Mouse (Mus musculus) adrenal gland, postnatal 25 days (tissue): ENCODE measurements around the gene Hoxb4. TPM values are rescaled to one million over a fixed set of nuclear protein-coding genes. Genes with fewer than 3 reads are reported as not detected.
A peak's percentile ranks its signal among the peaks of the same experiment; 100 is the strongest.

ENCODE experiments used
- DNase-seq: peaks from one replicate; pipeline ENCODE4 v3.0.0; 2021; ENCODE audit warnings: mixed read lengths
- total RNA-seq: library from RNA; stranded (reverse); gene quantifications from 2 replicates; pipeline ENCODE4 v1.2.3, GENCODE M21; 2021

Gene Hoxb4
- total RNA-seq, 1 experiment from 2014 or later: 31.5 TPM

- DNase-seq: no peak
Observed at GRCm38 (mm10) chr11:96334002-96334364, 15.9 kb downstream of the Hoxb4 start.

- DNase-seq: peak; percentile 0
Observed at GRCm38 (mm10) chr11:96334998-96335397, 16.9 kb downstream of the Hoxb4 start.

GRCm38 (mm10) chr11:96336597-96336996 is 18.5 kb downstream of the Hoxb4 start:
- DNase-seq: no peak

GRCm38 (mm10) chr11:96337026-96337425 is 19.0 kb downstream of the Hoxb4 start:
- DNase-seq: no peak

- no peak for DNase-seq
Observed at GRCm38 (mm10) chr11:96338957-96339855, 21.1 kb downstream of the Hoxb4 start.

GRCm38 (mm10) chr11:96340698-96341365 is 22.8 kb downstream of the Hoxb4 start:
- DNase-seq: no peak

GRCm38 (mm10) chr11:96341701-96342575 is 23.9 kb downstream of the Hoxb4 start:
- no peak for DNase-seq

GRCm38 (mm10) chr11:96342576-96342930 is 24.5 kb downstream of the Hoxb4 start:
- DNase-seq: no peak

- DNase-seq: no peak
Observed at GRCm38 (mm10) chr11:96343206-96343745, 25.2 kb downstream of the Hoxb4 start.

- no peak for DNase-seq
Observed at GRCm38 (mm10) chr11:96344061-96344877, 26.2 kb downstream of the Hoxb4 start.

GRCm38 (mm10) chr11:96344878-96345159 is 26.8 kb downstream of the Hoxb4 start:
- DNase-seq: no peak

- no peak for DNase-seq
Observed at GRCm38 (mm10) chr11:96345220-96345892, 27.3 kb downstream of the Hoxb4 start.

GRCm38 (mm10) chr11:96345893-96346806 is 28.1 kb downstream of the Hoxb4 start:
- DNase-seq: no peak

GRCm38 (mm10) chr11:96346916-96347520 is 29.0 kb downstream of the Hoxb4 start:
- no peak for DNase-seq

- DNase-seq: no peak
Observed at GRCm38 (mm10) chr11:96347717-96348116, 29.6 kb downstream of the Hoxb4 start.

- no peak for DNase-seq
Observed at GRCm38 (mm10) chr11:96348141-96348928, 30.3 kb downstream of the Hoxb4 start.

GRCm38 (mm10) chr11:96348988-96349387 is 30.9 kb downstream of the Hoxb4 start:
- no peak for DNase-seq

- DNase-seq: no peak
Observed at GRCm38 (mm10) chr11:96349491-96350340, 31.6 kb downstream of the Hoxb4 start.
